Mouse (Mus musculus): ENCODE data around the gene Pcsk7.

The Pcsk7 gene

DNA sequence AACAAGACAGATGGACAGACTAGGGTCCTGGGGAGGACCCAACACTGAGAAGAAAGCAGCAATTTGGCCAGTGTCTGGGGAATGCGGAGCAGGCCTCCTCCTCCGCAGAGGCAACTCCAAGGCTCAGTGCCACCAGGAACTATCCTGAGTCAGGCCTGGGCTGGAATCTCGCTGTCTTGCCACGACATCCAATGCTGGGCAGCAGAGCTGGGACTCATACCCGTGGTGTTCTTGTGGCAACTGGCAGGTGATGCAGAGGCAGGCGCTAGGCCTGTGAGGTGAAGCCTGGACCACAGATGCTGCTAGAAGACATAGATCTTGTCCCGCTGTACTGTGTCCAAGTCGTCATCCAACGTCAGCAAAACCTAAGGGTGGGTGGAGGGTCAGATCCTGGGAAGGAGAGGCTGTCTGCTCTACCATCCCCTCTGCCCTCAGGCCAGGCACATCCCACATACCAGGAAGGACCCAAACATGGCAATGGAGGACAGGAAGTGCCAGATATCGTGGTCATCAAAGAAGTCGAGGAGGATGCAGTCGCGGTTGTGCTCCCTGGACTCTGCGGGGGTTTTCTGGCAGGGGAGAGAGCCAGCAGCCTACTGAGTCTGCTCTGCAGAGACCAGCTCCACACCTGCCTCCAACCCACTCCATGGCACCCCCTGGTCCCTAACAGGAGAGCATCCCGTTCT lies 32.8 kb downstream of the Pcsk7 start:
- DNase-seq (ENCODE audit: inconsistent ontology term), result no peak

DNA sequence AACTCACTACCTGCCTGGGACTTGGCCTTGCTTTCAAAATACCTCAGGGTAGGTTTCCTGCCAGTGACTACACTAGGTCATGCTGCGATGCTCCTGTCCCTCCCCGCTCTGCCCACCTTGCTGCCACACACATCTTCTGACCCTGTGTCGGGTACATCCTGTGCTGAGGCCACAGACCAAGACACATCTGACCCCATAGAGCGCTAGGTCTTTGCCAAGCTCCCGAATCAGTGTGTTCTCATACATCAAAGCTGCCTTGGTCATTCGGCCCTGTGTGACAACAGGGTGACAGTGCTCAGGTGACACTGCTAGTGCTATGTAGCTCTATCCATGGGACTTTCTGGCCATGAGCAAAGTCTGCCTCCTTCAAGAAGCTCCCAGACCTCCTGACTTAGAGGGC lies 33.5 kb downstream of the Pcsk7 start:
- no peak for DNase-seq (ENCODE audit: inconsistent ontology term)

DNA sequence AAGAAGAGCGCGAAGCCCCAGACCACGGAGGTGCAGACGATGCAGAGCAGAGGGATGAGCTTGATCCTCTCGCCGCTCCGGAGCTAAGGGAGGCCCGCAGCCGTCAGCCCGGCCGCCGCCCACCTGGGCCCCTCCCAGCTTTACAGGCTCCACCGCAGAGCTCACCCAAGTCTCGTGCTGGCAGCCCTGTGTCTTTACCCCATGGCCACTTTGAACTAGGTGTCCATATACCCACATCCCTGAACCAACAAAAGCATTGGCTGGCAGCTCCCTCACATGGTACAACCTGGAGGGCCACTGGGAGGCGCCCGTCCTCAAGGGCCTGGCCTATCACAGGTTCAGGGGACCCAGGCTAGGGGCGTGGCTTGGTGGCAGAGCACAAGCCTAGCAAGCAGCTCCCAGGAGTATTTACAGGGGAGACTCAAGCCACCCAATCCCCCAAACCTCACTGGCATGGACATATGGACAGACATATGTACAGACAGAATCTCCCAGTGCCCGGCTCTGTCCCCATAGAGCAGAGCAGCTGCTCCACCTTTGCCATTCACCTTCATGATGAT lies 35.1 kb downstream of the Pcsk7 start:
- no peak for DNase-seq (ENCODE audit: inconsistent ontology term)

DNA sequence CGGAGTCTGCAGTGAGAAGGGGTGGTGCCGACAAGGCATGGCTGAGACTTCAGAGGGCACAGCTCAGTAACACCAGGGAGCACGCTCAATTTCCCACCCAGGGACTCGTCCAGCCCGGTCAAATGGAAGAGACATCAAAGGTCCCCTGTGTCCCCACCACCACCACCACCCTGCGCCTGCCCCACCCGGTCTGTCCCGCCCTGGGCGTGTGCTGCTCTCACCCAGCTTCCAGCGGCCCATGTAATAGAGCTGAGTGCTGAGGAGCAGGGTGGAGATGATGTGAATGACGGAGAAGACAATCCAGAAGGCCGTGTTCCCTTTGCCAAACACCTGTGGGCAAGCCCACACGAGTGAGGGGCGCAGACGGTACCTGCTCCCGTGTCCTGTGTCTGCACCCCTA lies 36.2 kb downstream of the Pcsk7 start:
- DNase-seq (ENCODE audit: inconsistent ontology term), result no peak

DNA sequence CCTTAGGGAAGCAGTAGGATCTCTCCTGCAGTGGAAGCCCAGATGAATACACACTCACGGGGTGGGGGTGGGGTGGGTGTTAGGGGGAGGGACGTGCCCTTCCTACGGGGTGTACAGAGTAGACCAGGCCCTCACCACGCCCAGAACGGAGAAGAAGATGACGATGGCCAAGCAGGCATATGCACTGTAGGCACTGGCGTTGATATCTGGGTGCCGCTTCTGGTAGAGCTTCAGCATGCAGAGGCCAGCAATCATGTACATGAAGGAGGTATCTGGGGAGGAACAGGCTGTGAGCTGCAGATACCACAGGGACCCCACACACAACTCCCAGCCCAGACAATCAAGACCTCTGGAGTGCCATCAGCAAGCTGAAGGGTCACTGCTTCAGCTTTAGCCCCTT lies 36.6 kb downstream of the Pcsk7 start:
- no peak for DNase-seq (ENCODE audit: inconsistent ontology term)

DNA sequence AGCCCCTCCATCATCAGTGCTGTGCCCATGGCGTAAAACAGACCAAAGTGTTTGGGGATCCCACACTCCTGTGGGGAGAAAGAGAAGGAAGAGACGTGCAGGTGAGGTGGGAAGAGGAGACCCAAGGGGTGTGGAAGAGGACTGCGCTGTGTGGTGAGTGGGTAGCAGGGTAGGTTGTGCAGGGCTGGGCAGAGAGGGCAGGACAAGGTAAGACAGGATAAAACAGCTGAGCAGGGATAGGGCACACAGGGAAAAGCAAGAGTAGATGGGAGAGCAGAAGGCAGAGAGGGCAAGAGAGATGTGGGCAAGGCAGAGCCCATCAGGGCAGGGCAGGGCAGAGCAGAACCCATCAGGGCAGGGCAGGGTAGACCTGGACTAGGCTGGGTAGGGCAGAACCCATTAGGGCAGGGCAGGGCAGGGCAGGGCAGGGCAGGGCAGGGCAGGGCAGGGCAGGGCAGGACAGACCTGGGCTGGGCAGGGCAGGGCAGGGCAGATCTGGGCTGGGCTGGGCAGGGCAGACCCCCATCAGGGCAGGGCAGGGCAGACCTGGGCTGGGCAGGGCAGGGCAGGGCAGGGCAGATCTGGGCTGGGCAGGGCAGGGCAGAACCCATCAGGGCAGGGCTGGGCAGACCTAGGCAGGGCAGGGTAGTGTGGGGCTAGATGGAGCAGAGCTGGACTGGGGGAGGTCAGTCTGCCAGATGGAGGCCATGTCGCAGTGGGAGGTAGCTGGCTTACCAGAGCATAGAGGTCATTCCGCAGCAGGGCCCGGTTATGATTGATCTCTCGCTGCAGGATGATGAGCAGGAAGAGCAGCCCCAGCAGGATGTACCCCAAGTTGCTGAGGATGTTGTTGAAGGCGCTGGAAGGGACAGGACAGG lies 37.6 kb downstream of the Pcsk7 start:
- no peak for DNase-seq (ENCODE audit: inconsistent ontology term)

DNA sequence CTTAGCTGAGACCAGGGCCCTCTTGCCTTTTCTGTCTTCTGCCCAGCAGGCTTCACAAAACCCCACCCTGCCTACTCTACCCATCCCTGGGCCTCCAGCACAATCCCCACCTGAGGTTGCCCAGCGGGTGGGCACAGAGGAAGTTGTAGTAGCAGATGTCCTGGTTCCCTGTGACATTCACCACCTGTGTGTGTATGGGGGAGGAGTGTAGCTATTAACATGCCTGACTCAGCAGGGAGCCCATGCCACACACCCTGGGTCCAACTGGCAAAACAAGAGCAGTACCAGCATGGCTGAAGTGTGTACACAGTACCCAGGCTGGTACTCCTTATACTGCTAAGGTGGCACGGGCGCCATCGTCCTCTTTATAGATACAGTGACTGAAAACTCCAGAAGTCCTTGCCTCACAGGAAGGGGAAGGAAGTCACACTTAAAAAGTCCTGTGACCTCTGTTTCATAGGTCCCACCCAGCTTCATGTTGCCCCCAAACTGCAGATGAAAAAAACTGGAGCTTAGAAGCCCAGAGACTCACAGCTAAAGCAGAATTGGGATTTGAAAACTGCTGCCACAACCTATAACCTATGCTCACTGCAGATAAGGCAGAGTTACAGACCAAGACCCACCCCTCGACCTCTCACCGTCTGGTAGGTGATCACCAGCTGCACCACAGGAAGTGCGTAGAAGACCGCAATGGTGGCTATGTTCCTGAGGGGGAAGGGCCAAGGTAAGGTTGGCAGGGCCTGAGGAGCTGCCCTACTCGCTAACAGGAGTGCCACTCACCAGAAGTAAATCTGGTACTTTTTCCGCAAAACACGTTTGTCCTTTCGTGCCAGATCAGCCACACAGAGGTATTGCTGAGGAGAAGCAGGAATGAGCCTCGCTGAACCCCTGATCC lies 38.5 kb downstream of the Pcsk7 start:
- DNase-seq (ENCODE audit: inconsistent ontology term), result no peak

DNA sequence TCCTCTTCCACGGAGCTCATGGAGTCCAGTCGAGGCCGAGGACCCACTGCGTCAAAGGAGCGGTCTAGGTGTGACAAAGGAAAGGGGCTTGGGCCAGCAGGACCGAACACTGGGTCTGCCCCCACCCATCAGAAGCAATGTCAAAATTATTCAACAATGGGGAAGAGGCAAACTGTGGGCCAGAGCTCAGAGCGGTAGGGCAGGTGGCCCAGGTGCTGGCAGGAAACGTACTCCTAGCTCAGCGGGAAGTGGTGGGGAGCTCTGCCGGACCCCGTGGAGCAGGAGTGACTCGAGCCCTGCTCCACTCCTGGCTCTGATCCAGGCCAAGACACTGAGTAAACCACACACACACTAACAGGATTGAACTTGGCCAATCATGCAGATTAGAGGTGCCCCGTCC lies 39.4 kb downstream of the Pcsk7 start:
- no peak for DNase-seq (ENCODE audit: inconsistent ontology term)

DNA sequence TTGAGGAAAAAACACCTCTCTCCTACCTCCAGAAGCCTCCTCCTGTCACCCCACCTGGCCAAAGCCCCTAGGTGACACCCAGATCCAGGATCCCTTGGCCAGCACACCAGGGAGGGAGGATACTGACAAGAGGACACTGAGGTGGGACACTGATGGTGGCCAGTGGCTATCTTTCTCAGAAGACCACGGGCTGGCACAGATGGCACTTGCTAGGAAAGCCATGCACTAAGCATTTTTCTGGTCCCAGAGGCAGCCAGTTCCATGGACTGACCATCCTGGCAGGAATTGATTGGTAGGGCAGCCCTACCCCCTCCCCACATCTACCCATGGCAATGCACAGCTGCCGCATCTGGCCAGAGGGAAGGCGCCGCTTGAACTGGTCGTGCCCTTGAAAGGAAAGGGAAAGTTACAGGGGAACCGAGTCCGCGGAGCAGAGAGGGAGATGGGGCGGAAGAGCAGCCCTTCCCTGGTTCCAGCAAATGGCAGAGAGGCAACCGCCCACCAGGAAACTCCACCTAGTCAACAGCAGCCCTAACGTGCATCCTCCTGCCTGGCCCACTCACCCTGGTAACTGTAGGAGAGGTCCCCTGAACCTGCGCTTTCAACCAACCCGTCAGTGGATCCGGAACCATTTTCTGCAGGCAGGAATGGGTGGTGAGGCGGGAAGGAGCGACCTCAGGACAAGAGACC lies 40.0 kb downstream of the Pcsk7 start:
- no peak for DNase-seq (ENCODE audit: inconsistent ontology term)

DNA sequence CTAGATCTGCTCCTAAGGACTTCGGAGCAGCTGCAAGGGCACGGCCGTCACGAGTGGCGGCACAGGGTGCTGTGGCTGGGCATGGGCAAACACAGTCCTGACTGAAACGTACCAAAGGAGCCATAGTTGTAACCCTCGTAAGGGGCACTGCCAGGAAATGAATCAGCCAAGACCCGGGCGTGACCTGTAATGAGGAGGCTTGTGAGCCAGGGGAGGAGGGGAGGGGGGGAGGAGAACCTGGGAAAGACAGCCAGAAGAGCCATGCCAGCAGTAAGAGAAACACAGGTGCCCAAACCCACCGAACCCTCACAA lies 40.5 kb downstream of the Pcsk7 start:
- no peak for DNase-seq (ENCODE audit: inconsistent ontology term)

DNA sequence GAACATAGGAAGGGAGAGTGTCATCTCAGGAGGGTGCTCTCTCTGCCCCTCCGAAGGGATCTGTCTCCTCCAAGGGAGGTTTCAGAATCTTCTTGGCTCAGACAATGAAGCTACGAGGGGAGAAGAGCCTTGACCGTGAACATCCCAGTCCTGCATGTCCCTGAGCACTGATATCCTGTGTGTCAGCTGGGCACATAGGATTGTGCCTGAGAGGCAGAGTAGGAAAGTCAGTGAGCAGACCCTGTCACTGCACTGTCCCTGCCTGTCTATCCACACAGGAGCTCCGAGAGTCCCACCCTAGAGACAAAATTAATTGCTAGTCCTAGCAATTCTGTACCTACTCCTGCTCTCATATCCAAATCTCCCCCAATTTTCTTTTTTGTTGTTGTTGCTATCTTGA lies 45.8 kb downstream of the Pcsk7 start:
- no peak for DNase-seq (ENCODE audit: inconsistent ontology term)

DNA sequence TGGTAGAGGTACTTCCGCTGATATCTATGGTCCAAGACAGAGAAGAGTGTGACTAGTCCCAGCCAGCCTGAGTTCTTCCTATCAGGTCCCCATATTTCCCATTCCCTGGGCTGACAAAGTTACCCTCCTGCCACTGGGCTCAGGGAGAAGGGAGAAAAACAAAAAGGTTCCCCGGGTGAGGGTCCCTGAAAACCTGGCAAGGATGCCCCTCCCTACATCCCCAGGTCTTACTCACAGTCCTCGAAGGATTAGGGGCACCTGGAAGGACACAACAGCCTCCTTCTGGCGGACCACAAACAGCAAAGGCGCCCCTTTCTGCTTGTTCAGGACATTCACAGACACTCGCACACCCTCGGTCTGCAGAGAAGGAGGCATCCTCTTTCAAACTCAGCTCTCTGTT lies 46.6 kb downstream of the Pcsk7 start:
- no peak for DNase-seq (ENCODE audit: inconsistent ontology term)

DNA sequence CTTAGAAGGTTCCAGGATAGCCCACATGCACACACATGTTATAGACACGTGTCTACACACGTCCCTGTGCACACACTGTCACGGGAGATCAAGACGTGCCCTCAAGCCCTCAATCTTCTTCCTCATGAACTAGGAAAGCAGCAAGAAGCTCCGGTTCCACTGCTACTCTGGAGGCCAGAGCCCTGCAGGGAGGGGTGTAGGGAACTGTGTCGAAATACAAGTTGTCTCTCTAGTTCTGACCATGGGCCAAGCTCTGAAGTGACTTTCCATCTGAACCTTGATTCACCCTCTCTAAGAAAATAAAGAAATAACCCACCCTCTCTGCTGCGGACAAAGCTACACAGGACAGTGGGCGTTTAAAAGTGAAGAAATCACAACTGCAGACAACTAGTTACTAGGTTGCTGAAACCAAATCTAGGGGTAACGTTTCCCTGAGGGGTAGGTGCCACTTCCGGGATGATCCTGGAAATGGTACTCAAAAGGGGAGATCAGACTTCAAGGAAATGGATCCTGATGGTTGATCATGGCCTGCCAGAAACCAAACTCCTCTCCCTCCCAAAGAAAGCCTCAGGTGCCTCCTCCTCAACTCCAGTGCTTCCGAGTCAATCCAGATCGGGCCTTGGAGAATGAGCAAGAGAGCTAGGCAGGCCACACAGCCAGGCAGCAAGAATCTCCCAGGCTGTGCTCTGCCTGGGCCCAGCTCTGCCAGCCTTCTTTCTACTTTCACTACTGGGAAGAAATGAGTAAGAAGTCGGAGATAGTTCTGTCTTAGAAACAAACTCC lies 47.4 kb downstream of the Pcsk7 start:
- no peak for DNase-seq (ENCODE audit: inconsistent ontology term)

DNA sequence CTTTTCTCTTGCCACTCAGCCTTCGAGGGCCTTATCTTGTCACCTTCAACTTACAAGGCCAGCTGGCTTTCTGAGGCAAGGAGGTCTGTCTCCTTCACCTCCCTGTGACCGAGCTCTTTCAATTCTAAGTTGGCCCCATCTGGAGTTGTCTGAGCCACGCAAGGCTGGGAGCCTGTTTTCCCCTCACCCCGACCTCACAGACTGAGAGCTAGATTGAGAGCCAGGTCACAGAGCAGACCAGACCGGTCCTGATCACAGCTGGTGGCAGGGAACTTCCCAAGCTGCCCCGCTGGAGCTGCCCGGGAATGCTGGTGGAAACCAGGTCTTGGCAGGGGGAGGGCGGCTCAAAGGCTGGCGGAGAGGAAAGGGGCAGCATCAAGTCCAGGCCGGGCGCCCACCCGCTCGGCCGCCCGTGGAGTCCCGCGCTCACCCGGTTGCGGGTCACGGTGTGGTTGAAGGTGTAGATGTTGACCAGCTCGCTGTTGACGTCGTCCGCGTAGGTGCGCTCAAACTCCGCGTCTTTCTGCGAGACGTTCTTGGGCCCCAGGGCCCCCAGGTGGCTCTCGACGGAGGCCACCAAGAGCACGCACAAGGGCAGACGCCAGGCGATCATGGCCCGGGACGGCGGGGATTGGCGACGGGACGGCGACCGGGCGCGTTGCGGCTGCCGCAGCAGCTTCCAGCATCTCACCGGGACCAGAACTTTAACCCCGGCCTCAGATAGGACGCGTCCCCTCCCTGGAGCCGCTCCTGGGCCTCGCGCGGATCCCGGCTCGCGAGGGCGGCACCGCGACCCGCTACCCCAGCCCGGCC lies 48.2 kb downstream of the Pcsk7 start:
- peak; percentile 76 for DNase-seq (ENCODE audit: inconsistent ontology term)

DNA sequence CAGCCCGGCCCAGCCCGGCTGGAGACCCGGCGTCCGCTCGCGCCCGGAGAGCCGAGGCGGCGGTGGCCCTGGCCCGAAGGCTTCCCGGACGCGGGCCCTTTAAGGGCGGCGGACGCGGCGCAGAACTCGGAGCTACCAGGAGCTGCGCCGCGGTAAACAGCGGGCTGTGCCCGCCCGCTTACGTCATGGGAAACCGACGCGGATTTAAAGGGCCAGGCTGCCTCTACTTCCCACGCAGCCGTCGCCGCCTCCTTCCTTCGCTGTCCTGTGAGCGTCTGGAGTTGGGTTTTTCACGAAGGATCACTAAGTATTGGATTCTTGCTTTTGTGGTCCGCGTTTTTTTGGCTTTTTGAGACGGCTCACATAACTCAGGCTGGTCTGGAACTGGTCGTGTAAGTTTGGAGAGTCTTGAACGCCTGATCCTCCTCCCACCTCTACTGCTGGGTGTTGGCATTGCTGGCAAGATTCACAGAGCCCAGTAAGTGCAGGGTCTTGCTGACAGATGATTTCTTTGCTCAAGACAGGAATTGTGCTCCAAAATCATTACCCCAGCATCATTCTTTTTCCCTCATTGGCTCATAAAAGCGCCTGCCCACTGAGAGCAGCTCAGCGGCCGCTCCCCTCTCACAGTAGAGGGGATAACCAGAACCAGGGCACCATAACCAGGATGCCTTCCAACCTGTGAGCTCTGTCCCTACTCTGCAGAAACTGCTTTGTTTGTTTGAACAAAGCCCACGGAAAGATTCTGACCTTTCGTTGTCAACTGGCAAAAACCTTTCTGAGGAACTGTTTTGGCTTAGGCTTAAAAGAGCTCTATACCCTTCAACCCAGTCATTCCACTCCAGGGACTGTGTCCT lies 49.0 kb downstream of the Pcsk7 start, which contains the start of gene Sidt2:
Sidt2 (minus strand) TSS at position 152 of the 857 bp plus-strand sequence.
- peak; percentile 87 for DNase-seq (ENCODE audit: inconsistent ontology term)

DNA sequence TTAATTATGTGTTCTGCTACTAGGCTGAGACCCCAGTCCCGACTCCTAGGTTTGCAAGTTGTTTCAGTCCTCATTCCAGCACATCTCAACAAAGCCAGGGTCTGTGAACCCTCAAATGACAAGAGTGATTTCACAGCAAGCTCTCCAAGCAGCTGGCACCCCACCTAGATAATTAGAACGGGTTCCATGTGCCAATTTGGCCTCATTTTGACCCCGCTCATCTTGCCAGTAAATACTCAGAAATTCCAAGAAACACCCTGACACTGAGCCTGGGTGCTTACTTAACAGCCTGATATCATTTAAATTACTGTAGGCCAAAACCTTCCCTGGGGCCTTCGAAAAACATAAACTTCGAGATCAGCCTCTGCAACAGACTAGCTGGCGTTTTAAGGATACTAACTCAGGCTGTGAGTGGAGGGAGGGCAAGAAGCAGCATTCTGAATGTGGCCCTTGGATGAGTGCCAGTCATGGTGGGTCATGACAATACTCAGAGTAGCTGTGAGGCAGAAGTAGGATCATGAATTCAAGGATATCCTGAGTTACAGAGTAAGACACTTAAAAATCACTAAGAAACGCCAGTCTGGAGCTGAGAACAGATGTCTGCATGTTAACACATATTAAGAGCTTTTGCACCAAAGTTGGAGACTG lies 51.9 kb downstream of the Pcsk7 start:
- peak; percentile 48 for DNase-seq (ENCODE audit: inconsistent ontology term)

DNA sequence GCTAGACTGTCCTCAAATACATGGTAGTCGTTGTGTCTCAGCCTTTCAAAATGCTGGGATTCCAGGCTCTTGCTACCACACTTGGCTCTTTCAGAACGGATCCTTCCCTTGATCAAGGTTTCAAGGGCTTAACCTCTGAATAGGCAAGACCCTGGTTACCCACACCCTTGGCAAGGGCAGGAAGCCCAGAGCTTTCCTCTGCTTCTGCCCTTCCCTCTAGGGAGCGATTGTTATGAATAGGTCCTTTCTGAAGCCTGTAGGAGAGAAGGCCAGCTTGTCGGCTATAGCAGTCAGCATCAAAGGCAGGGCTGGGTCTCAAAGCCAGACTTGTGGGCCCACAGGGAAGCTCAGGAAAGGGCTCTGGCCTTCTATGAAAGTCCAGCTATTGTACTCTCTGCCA lies 52.6 kb downstream of the Pcsk7 start:
- peak; percentile 51 for DNase-seq (ENCODE audit: inconsistent ontology term)

DNA sequence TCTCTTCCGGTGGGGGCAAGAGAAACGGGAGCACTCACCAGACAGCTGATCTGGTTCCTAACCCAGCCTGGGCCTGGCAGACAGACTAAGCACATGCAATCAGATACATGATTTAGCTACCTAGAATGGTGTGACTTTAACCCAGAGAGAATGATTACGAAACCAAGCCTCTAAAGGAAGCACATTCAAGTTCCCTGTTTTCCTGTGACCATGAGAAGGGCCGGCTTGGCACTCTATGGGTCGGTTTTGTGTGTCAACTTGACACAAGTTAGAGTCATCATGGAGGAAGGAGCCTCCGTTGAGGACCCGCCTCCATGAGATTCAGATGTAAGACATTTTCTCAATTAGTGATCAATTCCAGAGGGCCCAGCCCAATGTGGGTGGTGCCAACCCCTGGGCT lies 53.4 kb downstream of the Pcsk7 start:
- no peak for DNase-seq (ENCODE audit: inconsistent ontology term)
